Mouse (Mus musculus) kidney, adult 2 months (tissue): Measurements from ENCODE around the gene Arhgap45.
A peak's percentile ranks its signal among the peaks of the same experiment; 100 is the strongest.

ENCODE experiments used
- CTCF ChIP-seq: fragments of 200-500 bp; conservative IDR thresholded peaks from 2 replicates; pipeline ENCODE4 v1.5.1; 2011; ENCODE audit warnings: low read depth, mild to moderate bottlenecking, control low read depth, low read length, moderate library complexity, mixed read lengths; ENCODE audit not compliant: insufficient read depth, insufficient read length
- POLR2A ChIP-seq: fragments of 200-500 bp; IDR thresholded peaks from one replicate; pipeline ENCODE4 v1.6.1; 2011; ENCODE audit warnings: low read depth, low read length, control low read depth

GRCm38 (mm10) chr10:80074813-80075601, 58.6 kb downstream of the Arhgap45 start:
- TF ChIP-seq POLR2A (no peak), CTCF (peak; percentile 31; the same call in 1 of the 2 replicates)
